Mouse (Mus musculus) embryonic facial prominence, embryonic 10.5 days (tissue): Measurements from ENCODE around the gene Abcc5. TPM values are rescaled to one million over a fixed set of nuclear protein-coding genes. Genes with fewer than 3 reads are reported as not detected.
"Not testable (repeated sequence)": the region's sequence is repeated elsewhere in the genome, so short reads cannot be mapped to it uniquely, and the experiment has no call there.

ENCODE experiments used
- DNase-seq: peaks from one replicate; pipeline ENCODE4 v3.0.0-alpha.2; 2017; ENCODE audit warnings: low spot score
- H3K27ac ChIP-seq: fragments of 300-500 bp; sonication (generic); replicated peaks from 2 replicates; pipeline ENCODE4 v1.5.1; 2016; ENCODE audit warnings: mild to moderate bottlenecking
- H3K27me3 ChIP-seq: fragments of 300-500 bp; sonication (generic); replicated peaks from 2 replicates; pipeline ENCODE4 v1.6.1; 2016; ENCODE audit warnings: low read depth, mild to moderate bottlenecking; ENCODE audit not compliant: poor library complexity, severe bottlenecking
- H3K36me3 ChIP-seq: fragments of 300-500 bp; sonication (generic); replicated peaks from 2 replicates; pipeline ENCODE4 v1.6.1; 2016; ENCODE audit warnings: mild to moderate bottlenecking, moderate library complexity
- H3K4me1 ChIP-seq: fragments of 300-500 bp; sonication (generic); 2 replicates; pipeline ENCODE4 v1.6.1; 2016
- H3K4me3 ChIP-seq: fragments of 300-500 bp; sonication (generic); 2 replicates; pipeline ENCODE4 v1.5.1; 2016; ENCODE audit warnings: mild to moderate bottlenecking, moderate library complexity
- H3K9me3 ChIP-seq: fragments of 300-500 bp; sonication (generic); 2 replicates; pipeline ENCODE4 v1.6.1; 2016; ENCODE audit warnings: mild to moderate bottlenecking
- WGBS: fragments of 180-500 bp; shearing (Covaris S2); methylation state at CpG from one replicate; pipeline ENCODE4 v1.1.7; 2016; 5-methylcytosine and 5-hydroxymethylcytosine counted together
- polyA plus RNA-seq: library from polyadenylated mRNA; unstranded; fragments of >200 nt; fragmentation: Nextera tagmentation; extraction: Ambion mirVana; gene quantifications from 2 replicates; pipeline ENCODE4 v1.2.1, GENCODE M21; 2016

Abcc5 gene
- polyA plus RNA-seq, 1 experiment from 2014 or later: 63.9 TPM

- no peak for DNase-seq
- WGBS: 85% methylated on average over 5 of the region's 5 CpGs
- peaks cover 40% of the 10 kb centered on the region for H3K36me3 ChIP-seq
These were observed 45.2 kb downstream of the Abcc5 start for GRCm38 (mm10) chr16:20381031-20381430.

GRCm38 (mm10) chr16:20375341-20375740, 50.9 kb downstream of the Abcc5 start:
- 91% methylated on average over 5 of the region's 5 CpGs for WGBS
- no peak for DNase-seq
- H3K9me3 ChIP-seq: no peaks in the 10 kb centered on the region

More at GRCm38 (mm10) chr16:20381031-20381430, 45.2 kb downstream of the Abcc5 start:
- H3K4me3 ChIP-seq: no peak overlapping the region
- H3K27me3 ChIP-seq: no peaks in the 10 kb centered on the region
- no peaks in the 10 kb centered on the region for H3K4me1 ChIP-seq
- no peak overlapping the region for H3K27ac ChIP-seq
- H3K9me3 ChIP-seq: no peaks in the 10 kb centered on the region

GRCm38 (mm10) chr16:20371731-20372130, 54.5 kb downstream of the Abcc5 start:
- no peaks in the 10 kb centered on the region for H3K9me3 ChIP-seq
- 75% methylated on average over 4 of the region's 4 CpGs for WGBS
- no peak for DNase-seq
- no peak overlapping the region for H3K4me3 ChIP-seq
- H3K27me3 ChIP-seq: no peaks in the 10 kb centered on the region
- H3K4me1 ChIP-seq: 0 out of 2 replicates have a peak, but pooled peaks cover 3% of the 10 kb centered on the region
- peaks cover 87% of the 10 kb centered on the region for H3K36me3 ChIP-seq
- H3K27ac ChIP-seq: no peak overlapping the region

More at GRCm38 (mm10) chr16:20375341-20375740, 50.9 kb downstream of the Abcc5 start:
- peaks cover 76% of the 10 kb centered on the region for H3K36me3 ChIP-seq
- no peaks in the 10 kb centered on the region for H3K27me3 ChIP-seq
- H3K27ac ChIP-seq: no peak overlapping the region
- H3K4me1 ChIP-seq: 0 out of 2 replicates have a peak, but pooled peaks cover 3% of the 10 kb centered on the region
- H3K4me3 ChIP-seq: no peak overlapping the region

GRCm38 (mm10) chr16:20368221-20368620, 58.0 kb downstream of the Abcc5 start:
- 91% methylated on average over 9 of the region's 9 CpGs for whole genome bisulfite sequencing
- Histone ChIP-seq H3K4me1 (no peaks in the 10 kb centered on the region), H3K36me3 (peaks cover 88% of the 10 kb centered on the region), H3K27ac (no peak overlapping the region), H3K9me3 (no peaks in the 10 kb centered on the region), H3K27me3 (no peaks in the 10 kb centered on the region), H3K4me3 (no peak overlapping the region)
- DNase-seq: no peak

GRCm38 (mm10) chr16:20362121-20362520, 64.1 kb downstream of the Abcc5 start:
- Histone ChIP-seq H3K4me3 (no peak overlapping the region), H3K27me3 (no peaks in the 10 kb centered on the region), H3K9me3 (no peaks in the 10 kb centered on the region), H3K4me1 (no peaks in the 10 kb centered on the region), H3K36me3 (peaks cover 95% of the 10 kb centered on the region), H3K27ac (no peak overlapping the region)
- WGBS: 86% methylated on average over 11 of the region's 11 CpGs
- no peak for DNase-seq

GRCm38 (mm10) chr16:20361496-20361895, 64.7 kb downstream of the Abcc5 start:
- H3K27me3 ChIP-seq, H3K27ac ChIP-seq, H3K4me3 ChIP-seq, H3K4me1 ChIP-seq, H3K9me3 ChIP-seq, DNase-seq: not testable (repeated sequence)
- WGBS: 93% methylated on average over 3 of the region's 3 CpGs
- H3K36me3 ChIP-seq: peaks cover 95% of the 10 kb centered on the region

- 83% methylated on average over 9 of the region's 9 CpGs for WGBS
- no peaks in the 10 kb centered on the region for H3K4me1 ChIP-seq
- DNase-seq: no peak
- H3K4me3 ChIP-seq: no peak overlapping the region
- no peaks in the 10 kb centered on the region for H3K27me3 ChIP-seq
- no peak overlapping the region for H3K27ac ChIP-seq
- H3K36me3 ChIP-seq: peaks cover 94% of the 10 kb centered on the region
- H3K9me3 ChIP-seq: no peaks in the 10 kb centered on the region
These were observed 66.4 kb downstream of the Abcc5 start for GRCm38 (mm10) chr16:20359643-20360295.

- no peaks in the 10 kb centered on the region for H3K9me3 ChIP-seq
- H3K4me3 ChIP-seq: no peak overlapping the region
- no peaks in the 10 kb centered on the region for H3K4me1 ChIP-seq
- 94% methylated on average over 5 of the region's 5 CpGs for WGBS
- H3K36me3 ChIP-seq: peaks cover 91% of the 10 kb centered on the region
- DNase-seq: no peak
- no peaks in the 10 kb centered on the region for H3K27me3 ChIP-seq
- H3K27ac ChIP-seq: no peak overlapping the region
These were observed 68.4 kb downstream of the Abcc5 start for GRCm38 (mm10) chr16:20357837-20358236.

- WGBS: 94% methylated on average over 2 of the region's 2 CpGs
These were observed 71.4 kb downstream of the Abcc5 start for GRCm38 (mm10) chr16:20354762-20355161.

GRCm38 (mm10) chr16:20354011-20354410, 72.2 kb downstream of the Abcc5 start:
- 93% methylated on average over 1 of the region's 1 CpGs for WGBS
- H3K36me3 ChIP-seq: peaks cover 83% of the 10 kb centered on the region
- H3K27ac ChIP-seq: no peak overlapping the region

More at GRCm38 (mm10) chr16:20354762-20355161, 71.4 kb downstream of the Abcc5 start:
- Histone ChIP-seq H3K9me3 (no peaks in the 10 kb centered on the region), H3K27ac (no peak overlapping the region), H3K4me3 (no peak overlapping the region), H3K36me3 (peaks cover 83% of the 10 kb centered on the region), H3K4me1 (no peaks in the 10 kb centered on the region), H3K27me3 (no peaks in the 10 kb centered on the region)
- DNase-seq: no peak

GRCm38 (mm10) chr16:20345464-20345863, 80.7 kb downstream of the Abcc5 start:
- peaks cover 57% of the 10 kb centered on the region for H3K36me3 ChIP-seq
- H3K27ac ChIP-seq: no peak overlapping the region
- H3K27me3 ChIP-seq: no peaks in the 10 kb centered on the region
- DNase-seq: no peak
- H3K4me1 ChIP-seq: no peaks in the 10 kb centered on the region
- H3K4me3 ChIP-seq: no peak overlapping the region
- 89% methylated on average over 1 of the region's 1 CpGs for WGBS
- no peaks in the 10 kb centered on the region for H3K9me3 ChIP-seq

More at GRCm38 (mm10) chr16:20354011-20354410, 72.2 kb downstream of the Abcc5 start:
- Histone ChIP-seq H3K4me3 (no peak overlapping the region), H3K27me3 (no peaks in the 10 kb centered on the region), H3K9me3 (no peaks in the 10 kb centered on the region), H3K4me1 (no peaks in the 10 kb centered on the region)
- no peak for DNase-seq

- H3K9me3 ChIP-seq: no peaks in the 10 kb centered on the region
- no peaks in the 10 kb centered on the region for H3K27me3 ChIP-seq
- no peaks in the 10 kb centered on the region for H3K4me1 ChIP-seq
- no peak for DNase-seq
- no peak overlapping the region for H3K4me3 ChIP-seq
- H3K36me3 ChIP-seq: peaks cover 82% of the 10 kb centered on the region
- H3K27ac ChIP-seq: no peak overlapping the region
- WGBS: 96% methylated on average over 3 of the region's 3 CpGs
These were observed 87.6 kb downstream of the Abcc5 start for GRCm38 (mm10) chr16:20338616-20339015.

- Histone ChIP-seq H3K4me1 (peaks cover 5% of the 10 kb centered on the region; the same call in 1 of the 2 replicates), H3K9me3 (no peaks in the 10 kb centered on the region), H3K27ac (no peak overlapping the region), H3K36me3 (peaks cover 86% of the 10 kb centered on the region), H3K4me3 (no peak overlapping the region), H3K27me3 (no peaks in the 10 kb centered on the region)
- 93% methylated on average over 8 of the region's 8 CpGs for WGBS
- no peak for DNase-seq
These were observed 91.3 kb downstream of the Abcc5 start for GRCm38 (mm10) chr16:20334918-20335317.
